Mouse (Mus musculus): ENCODE data around the gene Trnp1. TPM values are rescaled to one million over a fixed set of nuclear protein-coding genes. Genes with fewer than 3 reads are reported as not detected.
A peak's percentile ranks its signal among the peaks of the same experiment; 100 is the strongest.

Gene Trnp1
- polyA plus RNA-seq, 1 experiment, result 0.37 TPM

DNA sequence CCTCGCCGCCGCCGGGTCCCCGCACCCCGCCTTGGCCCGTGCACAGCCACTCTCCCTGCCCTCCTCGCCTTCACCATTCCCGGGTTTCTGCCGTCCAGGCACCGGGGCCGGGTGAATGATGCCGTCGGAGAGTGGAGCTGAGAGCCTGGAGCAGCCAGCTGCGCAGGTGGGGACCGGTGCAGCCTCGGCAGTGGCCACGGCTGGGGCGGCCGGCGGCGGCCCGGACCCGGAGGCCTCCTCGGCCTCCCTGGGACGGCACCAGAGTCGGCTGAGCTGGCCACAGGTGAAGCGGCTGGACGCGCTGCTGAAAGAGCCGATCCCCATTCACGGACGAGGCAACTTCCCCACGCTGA, 18.2 kb downstream of the Trnp1 start:
- Histone ChIP-seq H3K36me3 (ENCODE audit: control insufficient read depth, insufficient read depth) (no peaks in the 10 kb centered on the region), H3K27me3 (ENCODE audit: control insufficient read depth, insufficient read depth, insufficient read length) (no peaks in the 10 kb centered on the region), H3K79me2 (ENCODE audit: control insufficient read depth, insufficient read depth) (no peaks in the 10 kb centered on the region), H3K4me3 (peak overlapping the region; percentile 22), H3K4me2 (ENCODE audit: low read depth) (peak overlapping the region; percentile 68), H3ac (ENCODE audit: control insufficient read depth, insufficient read length) (no peak overlapping the region)
- TF ChIP-seq TCF12 (IDR thresholded peaks at IDR 0.05; ENCODE audit: insufficient read depth, poor library complexity, severe bottlenecking) (no peak), POLR2AphosphoS2 (IDR thresholded peaks at IDR 0.05; ENCODE audit: insufficient read length, low read depth) (no peak), USF1 (IDR thresholded peaks at IDR 0.05; ENCODE audit: low read depth) (no peak), POLR2A (IDR thresholded peaks at IDR 0.05; ENCODE audit: insufficient read length, low read depth) (no peak), MYOD1 (IDR thresholded peaks at IDR 0.05; ENCODE audit: control insufficient read depth in 1 of 3, insufficient read length in 2 of 3, low read depth in 2 of 3) (no peak), TCF3 (IDR thresholded peaks at IDR 0.05; ENCODE audit: insufficient read length, low read depth) (no peak), SRF (IDR thresholded peaks at IDR 0.05; ENCODE audit: control insufficient read depth, insufficient read length, low read depth) (no peak), REST (IDR thresholded peaks at IDR 0.05; ENCODE audit: insufficient read depth, insufficient read length) (no peak), CEBPB (IDR thresholded peaks at IDR 0.05; ENCODE audit: insufficient read depth, poor library complexity, severe bottlenecking) (no peak), E2F4 (IDR thresholded peaks at IDR 0.05; ENCODE audit: insufficient read depth) (no peak), MAX (IDR thresholded peaks at IDR 0.05; ENCODE audit: low read depth) (no peak), MYOG (IDR thresholded peaks at IDR 0.05; ENCODE audit: control insufficient read depth in 1 of 3, insufficient read depth in 1 of 3, insufficient read length in 2 of 3, low read depth in 2 of 3) (no peak)

GRCm38 (mm10) chr4:133479458-133480184, 18.7 kb downstream of the Trnp1 start, which contains the start of gene Tent5b:
Gene Tent5b, plus strand, starts transcription at chr4:133480132.
- H3K4me3 ChIP-seq, result peak within 1 kb of the TSS; percentile 22
- no peaks in the 10 kb centered on the region for H3K79me2 ChIP-seq (ENCODE audit: control insufficient read depth, insufficient read depth)
- H3ac ChIP-seq (ENCODE audit: control insufficient read depth, insufficient read length), result no peak within 1 kb of the TSS
- no peak for TF ChIP-seq POLR2AphosphoS2 (IDR thresholded peaks at IDR 0.05; ENCODE audit: insufficient read length, low read depth)
- TF ChIP-seq MYOD1 (IDR thresholded peaks at IDR 0.05; ENCODE audit: control insufficient read depth in 1 of 3, insufficient read length in 2 of 3, low read depth in 2 of 3), result peak in 1 of 3 experiments; percentile 36
- TF ChIP-seq E2F4 (IDR thresholded peaks at IDR 0.05; ENCODE audit: insufficient read depth), result peak; percentile 60
- peak; percentile 55 for TF ChIP-seq SRF (IDR thresholded peaks at IDR 0.05; ENCODE audit: control insufficient read depth, insufficient read length, low read depth)
- TF ChIP-seq TCF12 (IDR thresholded peaks at IDR 0.05; ENCODE audit: insufficient read depth, poor library complexity, severe bottlenecking), result no peak
- peak in 2 of 3 experiments; percentile 2 to 27 for TF ChIP-seq MYOG (IDR thresholded peaks at IDR 0.05; ENCODE audit: control insufficient read depth in 1 of 3, insufficient read depth in 1 of 3, insufficient read length in 2 of 3, low read depth in 2 of 3)
- no peaks in the 10 kb centered on the region for H3K36me3 ChIP-seq (ENCODE audit: control insufficient read depth, insufficient read depth)
- peak within 1 kb of the TSS; percentile 68 for H3K4me2 ChIP-seq (ENCODE audit: low read depth)
- H3K27me3 ChIP-seq (ENCODE audit: control insufficient read depth, insufficient read depth, insufficient read length), result no peaks in the 10 kb centered on the region

DNA sequence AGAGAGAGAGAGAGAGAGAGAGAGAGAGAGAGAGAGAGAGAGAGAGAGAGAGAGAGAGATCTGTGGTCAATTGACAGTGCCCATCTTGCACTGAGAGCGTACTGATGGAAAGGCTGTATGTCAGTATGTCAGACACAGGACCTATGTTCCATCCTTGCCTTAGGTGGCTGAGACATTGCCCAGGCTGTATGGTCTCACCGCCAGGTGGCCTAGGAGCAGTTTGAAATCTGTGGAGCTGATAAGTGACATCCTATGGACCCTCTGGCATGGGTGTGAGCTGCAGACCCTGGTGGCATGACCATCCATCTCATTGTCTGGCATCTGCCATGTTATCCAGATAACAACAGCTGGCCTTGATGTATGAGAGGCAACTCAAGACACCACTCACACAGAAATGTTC, 24.5 kb downstream of the Trnp1 start:
- Histone ChIP-seq H3K79me2 (ENCODE audit: control insufficient read depth, insufficient read depth) (no peaks in the 10 kb centered on the region), H3K4me2 (ENCODE audit: low read depth) (no peak overlapping the region), H3K36me3 (ENCODE audit: control insufficient read depth, insufficient read depth) (no peaks in the 10 kb centered on the region), H3K27me3 (ENCODE audit: control insufficient read depth, insufficient read depth, insufficient read length) (no peaks in the 10 kb centered on the region), H3ac (ENCODE audit: control insufficient read depth, insufficient read length) (no peak overlapping the region), H3K4me3 (no peak overlapping the region)
- TF ChIP-seq MYOG (IDR thresholded peaks at IDR 0.05; ENCODE audit: control insufficient read depth in 1 of 3, insufficient read depth in 1 of 3, insufficient read length in 2 of 3, low read depth in 2 of 3) (no peak), REST (IDR thresholded peaks at IDR 0.05; ENCODE audit: insufficient read depth, insufficient read length) (no peak), TCF3 (IDR thresholded peaks at IDR 0.05; ENCODE audit: insufficient read length, low read depth) (no peak), MAX (IDR thresholded peaks at IDR 0.05; ENCODE audit: low read depth) (no peak), MYOD1 (IDR thresholded peaks at IDR 0.05; ENCODE audit: control insufficient read depth in 1 of 3, insufficient read length in 2 of 3, low read depth in 2 of 3) (no peak), POLR2A (IDR thresholded peaks at IDR 0.05; ENCODE audit: insufficient read length, low read depth) (no peak), POLR2AphosphoS2 (IDR thresholded peaks at IDR 0.05; ENCODE audit: insufficient read length, low read depth) (no peak), TCF12 (IDR thresholded peaks at IDR 0.05; ENCODE audit: insufficient read depth, poor library complexity, severe bottlenecking) (no peak), SRF (IDR thresholded peaks at IDR 0.05; ENCODE audit: control insufficient read depth, insufficient read length, low read depth) (no peak), CEBPB (IDR thresholded peaks at IDR 0.05; ENCODE audit: insufficient read depth, poor library complexity, severe bottlenecking) (no peak), USF1 (IDR thresholded peaks at IDR 0.05; ENCODE audit: low read depth) (no peak), E2F4 (IDR thresholded peaks at IDR 0.05; ENCODE audit: insufficient read depth) (no peak)

- no peaks in the 10 kb centered on the region for H3K79me2 ChIP-seq (ENCODE audit: control insufficient read depth, insufficient read depth)
- H3K36me3 ChIP-seq (ENCODE audit: control insufficient read depth, insufficient read depth), result no peaks in the 10 kb centered on the region
- no peak overlapping the region for H3ac ChIP-seq (ENCODE audit: control insufficient read depth, insufficient read length)
- TF ChIP-seq CEBPB (IDR thresholded peaks at IDR 0.05; ENCODE audit: insufficient read depth, poor library complexity, severe bottlenecking) (no peak), POLR2AphosphoS2 (IDR thresholded peaks at IDR 0.05; ENCODE audit: insufficient read length, low read depth) (no peak), E2F4 (IDR thresholded peaks at IDR 0.05; ENCODE audit: insufficient read depth) (no peak), MYOG (IDR thresholded peaks at IDR 0.05; ENCODE audit: control insufficient read depth in 1 of 3, insufficient read depth in 1 of 3, insufficient read length in 2 of 3, low read depth in 2 of 3) (no peak), MYOD1 (IDR thresholded peaks at IDR 0.05; ENCODE audit: control insufficient read depth in 1 of 3, insufficient read length in 2 of 3, low read depth in 2 of 3) (no peak), TCF3 (IDR thresholded peaks at IDR 0.05; ENCODE audit: insufficient read length, low read depth) (no peak)
- no peak overlapping the region for H3K4me3 ChIP-seq
- no peaks in the 10 kb centered on the region for H3K27me3 ChIP-seq (ENCODE audit: control insufficient read depth, insufficient read depth, insufficient read length)
- H3K4me2 ChIP-seq (ENCODE audit: low read depth), result no peak overlapping the region
These were observed 27.1 kb downstream of the Trnp1 start for GRCm38 (mm10) chr4:133471135-133471821.
